Mouse (Mus musculus): ENCODE data around the gene Lgals4. TPM values are rescaled to one million over a fixed set of nuclear protein-coding genes. Genes with fewer than 3 reads are reported as not detected.
A peak's percentile ranks its signal among the peaks of the same experiment; 100 is the strongest.

The Lgals4 gene
- polyA plus RNA-seq, 1 experiment from 2014 or later: 3.4 TPM

DNA sequence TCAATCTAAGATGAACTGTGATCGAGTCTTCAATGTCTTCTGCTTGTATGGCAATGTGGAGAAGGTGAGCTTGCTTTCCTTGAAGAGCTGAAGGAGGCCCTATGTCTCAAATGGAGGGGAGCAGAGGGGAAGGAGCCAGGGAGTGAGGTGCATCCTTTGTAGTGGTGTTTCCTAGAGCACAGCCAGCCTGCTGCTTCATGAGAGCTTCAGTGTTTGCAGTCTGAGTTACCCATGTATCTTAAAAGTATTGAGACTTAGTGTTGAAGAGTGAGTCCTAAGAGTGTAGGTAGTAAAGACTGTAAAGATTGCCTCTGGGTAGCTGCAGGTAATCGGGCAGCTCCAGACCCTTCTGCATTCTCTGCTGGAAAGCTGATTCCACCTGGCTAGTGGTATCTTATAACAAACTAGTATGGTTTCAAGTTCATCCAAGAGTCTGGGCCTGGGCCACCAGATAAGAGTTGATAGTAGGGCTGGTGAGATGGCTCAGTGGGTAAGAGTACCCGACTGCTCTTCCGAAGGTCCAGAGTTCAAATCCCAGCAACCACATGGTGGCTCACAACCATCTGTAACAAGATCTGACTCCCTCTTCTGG, 14.7 kb upstream of the Lgals4 start:
- no peaks in the 10 kb centered on the region for H3K27me3 ChIP-seq (ENCODE audit: control insufficient read depth, insufficient read depth, low read length)
- H3K4me1 ChIP-seq (ENCODE audit: control insufficient read depth, insufficient read depth, low read length): 0 out of 2 replicates have a peak, but pooled peaks cover 8% of the 10 kb centered on the region
- H3K9ac ChIP-seq (replicated peaks; ENCODE audit: low read depth, low read length): no peak overlapping the region
- 87% methylated on average over 4 of the region's 4 CpGs for WGBS
- ATAC-seq (ENCODE audit: low read depth): no peak
- H3K36me3 ChIP-seq (ENCODE audit: control insufficient read depth, insufficient read depth, low read length): peaks cover 83% of the 10 kb centered on the region
- no peak overlapping the region for H3K27ac ChIP-seq (ENCODE audit: low read depth, low read length)
- no peak overlapping the region for H3K4me3 ChIP-seq (ENCODE audit: low read depth, low read length)
- no peak overlapping the region for H3K4me2 ChIP-seq (ENCODE audit: low read depth, low read length)
- H3K9me3 ChIP-seq (ENCODE audit: control insufficient read depth, low read length): no peaks in the 10 kb centered on the region

DNA sequence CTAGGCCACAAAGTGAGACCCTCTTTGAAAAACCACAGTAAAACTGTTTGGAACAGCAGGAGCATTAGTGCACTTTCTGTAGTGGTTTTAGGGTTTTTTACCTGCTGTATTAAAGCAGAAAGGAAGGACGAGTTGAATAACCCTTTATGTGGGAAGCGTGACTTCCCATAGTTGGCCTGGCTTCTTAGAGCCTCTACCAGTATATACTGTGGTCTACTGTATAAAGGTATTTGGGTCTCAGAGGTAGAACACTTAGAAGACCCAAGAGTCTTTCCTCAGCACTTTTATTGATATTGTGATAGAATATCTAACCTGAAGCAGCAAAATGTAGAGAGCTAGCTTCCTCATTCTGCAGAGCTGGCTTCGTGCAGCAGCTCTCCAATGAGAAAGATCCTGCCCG, 14.1 kb upstream of the Lgals4 start:
- no peak overlapping the region for H3K27ac ChIP-seq (ENCODE audit: low read depth, low read length)
- 75% methylated on average over 4 of the region's 4 CpGs for WGBS
- H3K4me3 ChIP-seq (ENCODE audit: low read depth, low read length): no peak overlapping the region
- 0 out of 2 replicates have a peak, but pooled peaks cover 10% of the 10 kb centered on the region for H3K4me1 ChIP-seq (ENCODE audit: control insufficient read depth, insufficient read depth, low read length)
- H3K4me2 ChIP-seq (ENCODE audit: low read depth, low read length): no peak overlapping the region
- no peaks in the 10 kb centered on the region for H3K27me3 ChIP-seq (ENCODE audit: control insufficient read depth, insufficient read depth, low read length)
- no peak for ATAC-seq (ENCODE audit: low read depth)
- no peaks in the 10 kb centered on the region for H3K9me3 ChIP-seq (ENCODE audit: control insufficient read depth, low read length)
- peaks cover 77% of the 10 kb centered on the region for H3K36me3 ChIP-seq (ENCODE audit: control insufficient read depth, insufficient read depth, low read length)
- H3K9ac ChIP-seq (replicated peaks; ENCODE audit: low read depth, low read length): no peak overlapping the region

DNA sequence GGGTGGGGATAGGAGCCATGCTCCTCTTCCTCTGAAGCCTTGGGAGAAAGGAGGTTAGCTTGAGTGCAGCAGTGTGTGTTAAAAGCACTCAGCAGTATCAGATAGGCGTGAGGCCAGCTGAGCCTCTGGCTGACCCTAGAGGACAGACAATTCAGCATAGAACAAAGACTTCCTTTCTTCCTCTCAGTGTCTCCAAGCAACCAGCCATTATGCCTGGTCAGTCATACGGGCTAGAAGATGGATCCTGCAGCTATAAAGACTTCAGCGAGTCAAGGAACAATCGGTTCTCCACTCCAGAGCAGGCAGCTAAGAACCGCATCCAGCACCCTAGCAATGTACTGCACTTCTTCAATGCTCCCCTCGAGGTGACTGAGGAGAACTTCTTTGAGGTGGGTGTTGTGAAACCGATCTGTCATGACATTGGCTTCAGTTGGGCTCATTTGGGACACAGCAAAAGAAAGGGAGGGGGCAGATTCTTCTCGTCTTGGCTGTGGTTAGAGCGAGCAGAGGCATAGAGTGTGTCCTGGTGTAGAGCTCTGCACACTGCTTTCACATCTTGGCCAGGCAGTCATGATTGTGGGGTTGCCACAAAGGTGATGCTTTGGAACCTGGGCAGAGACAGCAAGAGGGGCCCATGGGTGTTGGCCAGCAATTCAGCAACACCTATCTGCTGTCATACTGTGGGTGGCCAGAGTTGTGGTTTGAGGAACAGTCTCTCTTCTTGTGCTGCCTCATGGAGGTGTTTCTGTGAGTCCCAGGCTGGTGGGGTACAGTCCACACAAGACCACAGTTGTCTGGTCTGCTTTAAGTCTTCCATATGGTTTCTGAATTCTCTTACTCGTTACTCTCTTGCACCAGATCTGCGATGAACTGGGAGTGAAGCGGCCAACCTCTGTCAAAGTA, 13.0 kb upstream of the Lgals4 start:
- no peak overlapping the region for H3K4me3 ChIP-seq (ENCODE audit: low read depth, low read length)
- WGBS: 33% methylated on average over 12 of the region's 12 CpGs
- no peaks in the 10 kb centered on the region for H3K9me3 ChIP-seq (ENCODE audit: control insufficient read depth, low read length)
- H3K4me1 ChIP-seq (ENCODE audit: control insufficient read depth, insufficient read depth, low read length): peaks cover 8% of the 10 kb centered on the region; the same call in 1 of the 2 replicates
- H3K27me3 ChIP-seq (ENCODE audit: control insufficient read depth, insufficient read depth, low read length): no peaks in the 10 kb centered on the region
- no peak for ATAC-seq (ENCODE audit: low read depth)
- no peak overlapping the region for H3K9ac ChIP-seq (replicated peaks; ENCODE audit: low read depth, low read length)
- H3K4me2 ChIP-seq (ENCODE audit: low read depth, low read length): no peak overlapping the region
- peak overlapping the region; percentile 52 for H3K27ac ChIP-seq (ENCODE audit: low read depth, low read length)
- peaks cover 67% of the 10 kb centered on the region for H3K36me3 ChIP-seq (ENCODE audit: control insufficient read depth, insufficient read depth, low read length)

DNA sequence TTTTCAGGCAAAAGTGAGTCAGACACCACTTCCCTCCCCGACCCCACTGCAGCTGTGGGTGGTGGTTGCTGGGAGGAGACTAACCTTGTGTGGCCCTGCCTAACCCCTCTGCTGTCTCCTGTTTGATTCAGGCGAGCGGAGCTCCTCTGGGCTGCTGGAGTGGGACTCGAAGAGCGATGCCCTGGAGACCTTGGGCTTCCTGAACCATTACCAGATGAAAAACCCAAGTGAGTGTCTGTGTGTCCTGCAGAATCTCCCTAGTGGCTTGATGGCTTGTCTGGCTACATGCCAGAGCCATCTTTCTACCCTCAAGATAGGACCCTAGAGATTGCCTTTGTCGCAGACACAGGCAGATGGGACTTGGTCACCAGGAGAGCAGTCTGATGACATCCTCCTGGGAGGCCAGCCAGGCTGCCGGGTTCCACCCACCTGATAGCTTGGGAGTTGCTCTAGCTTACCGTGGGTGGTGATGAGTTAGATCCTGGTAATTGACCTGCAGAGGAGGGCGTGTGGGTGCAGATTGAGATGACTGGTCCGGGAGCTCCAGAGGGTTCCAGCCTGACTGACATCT, 12.3 kb upstream of the Lgals4 start:
- ATAC-seq (ENCODE audit: low read depth): no peak
- H3K27ac ChIP-seq (ENCODE audit: low read depth, low read length): peak overlapping the region; percentile 52
- peaks cover 13% of the 10 kb centered on the region; the same call in 1 of the 2 replicates for H3K4me1 ChIP-seq (ENCODE audit: control insufficient read depth, insufficient read depth, low read length)
- H3K9me3 ChIP-seq (ENCODE audit: control insufficient read depth, low read length): no peaks in the 10 kb centered on the region
- WGBS: 52% methylated on average over 10 of the region's 10 CpGs
- peaks cover 59% of the 10 kb centered on the region for H3K36me3 ChIP-seq (ENCODE audit: control insufficient read depth, insufficient read depth, low read length)
- no peaks in the 10 kb centered on the region for H3K27me3 ChIP-seq (ENCODE audit: control insufficient read depth, insufficient read depth, low read length)
- H3K4me2 ChIP-seq (ENCODE audit: low read depth, low read length): no peak overlapping the region
- H3K9ac ChIP-seq (replicated peaks; ENCODE audit: low read depth, low read length): no peak overlapping the region
- no peak overlapping the region for H3K4me3 ChIP-seq (ENCODE audit: low read depth, low read length)

DNA sequence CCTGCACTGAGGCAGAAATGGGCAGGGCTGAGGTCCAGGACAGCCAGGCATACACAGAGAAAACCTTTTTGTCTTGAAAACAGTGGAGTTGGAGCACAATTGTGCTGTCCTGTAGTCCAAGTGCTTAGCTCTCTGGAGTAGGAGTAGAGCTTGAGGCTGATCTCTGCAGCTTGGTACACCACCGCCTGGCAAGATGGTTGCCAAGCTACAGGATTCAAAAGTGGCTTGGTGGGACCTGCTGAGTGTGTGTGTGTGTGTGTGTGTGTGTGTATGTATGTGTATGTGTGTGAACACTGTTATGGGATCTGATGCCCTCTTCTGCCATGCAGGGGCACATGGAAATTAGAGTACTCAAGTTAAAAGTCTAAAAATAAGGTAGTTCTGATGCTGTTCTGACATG, 11.1 kb upstream of the Lgals4 start:
- H3K27me3 ChIP-seq (ENCODE audit: control insufficient read depth, insufficient read depth, low read length): no peaks in the 10 kb centered on the region
- H3K9ac ChIP-seq (replicated peaks; ENCODE audit: low read depth, low read length): no peak overlapping the region
- H3K4me2 ChIP-seq (ENCODE audit: low read depth, low read length): no peak overlapping the region
- peaks cover 13% of the 10 kb centered on the region; the same call in 1 of the 2 replicates for H3K4me1 ChIP-seq (ENCODE audit: control insufficient read depth, insufficient read depth, low read length)
- peak overlapping the region; percentile 34; the same call in 1 of the 2 replicates for H3K27ac ChIP-seq (ENCODE audit: low read depth, low read length)
- H3K4me3 ChIP-seq (ENCODE audit: low read depth, low read length): no peak overlapping the region
- peaks cover 48% of the 10 kb centered on the region for H3K36me3 ChIP-seq (ENCODE audit: control insufficient read depth, insufficient read depth, low read length)
- no peak for ATAC-seq (ENCODE audit: low read depth)
- 76% methylated on average over 1 of the region's 1 CpGs for WGBS
- H3K9me3 ChIP-seq (ENCODE audit: control insufficient read depth, low read length): no peaks in the 10 kb centered on the region

DNA sequence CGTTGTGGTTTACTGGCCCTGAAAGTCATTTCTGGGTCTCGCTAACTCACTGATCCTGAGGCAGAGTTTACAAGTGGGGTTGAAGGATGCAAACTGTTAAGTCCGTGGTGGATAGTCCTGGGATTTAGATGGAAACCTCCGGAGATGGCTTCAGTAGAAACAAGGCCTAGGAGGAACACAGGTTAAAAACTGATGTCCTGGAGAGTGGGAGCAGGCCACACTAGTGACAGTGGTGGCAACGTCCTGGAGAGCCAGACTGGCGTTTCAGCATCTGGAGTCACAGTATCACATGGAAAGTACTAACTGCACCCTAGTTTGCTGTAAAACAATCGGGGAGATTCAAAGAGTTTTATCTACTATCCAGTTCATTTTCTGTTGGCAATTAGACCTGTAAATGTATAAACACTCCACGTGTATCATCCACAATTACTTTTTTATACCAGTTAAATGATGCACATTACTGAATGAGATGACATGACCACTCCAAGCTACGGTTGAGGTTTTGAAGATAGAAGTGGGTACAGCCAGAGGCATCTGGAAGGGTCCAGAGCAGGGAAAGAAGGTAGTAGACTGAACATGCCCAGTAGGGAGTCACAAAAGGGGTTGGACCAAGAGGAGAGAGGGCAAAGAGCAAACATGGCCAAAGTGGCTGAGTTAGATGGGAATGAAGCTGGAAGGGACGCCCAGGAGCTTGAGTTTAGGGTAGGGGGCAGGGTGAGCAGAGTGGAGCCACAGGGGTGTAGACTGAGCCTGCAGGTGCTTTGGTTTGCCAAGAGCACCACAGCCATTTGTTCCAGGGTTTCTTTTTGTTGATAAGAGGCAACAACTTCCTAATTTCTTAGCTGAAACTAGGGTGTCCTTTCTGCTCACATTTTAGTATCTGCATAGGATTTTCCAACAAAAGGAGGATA, 10.4 kb upstream of the Lgals4 start:
- no peak overlapping the region for H3K4me3 ChIP-seq (ENCODE audit: low read depth, low read length)
- WGBS: 62% methylated on average over 10 of the region's 10 CpGs
- H3K4me1 ChIP-seq (ENCODE audit: control insufficient read depth, insufficient read depth, low read length): peaks cover 13% of the 10 kb centered on the region; the same call in 1 of the 2 replicates
- H3K9ac ChIP-seq (replicated peaks; ENCODE audit: low read depth, low read length): no peak overlapping the region
- no peak overlapping the region for H3K27ac ChIP-seq (ENCODE audit: low read depth, low read length)
- ATAC-seq (ENCODE audit: low read depth): no peak
- no peak overlapping the region for H3K4me2 ChIP-seq (ENCODE audit: low read depth, low read length)
- H3K27me3 ChIP-seq (ENCODE audit: control insufficient read depth, insufficient read depth, low read length): no peaks in the 10 kb centered on the region
- no peaks in the 10 kb centered on the region for H3K9me3 ChIP-seq (ENCODE audit: control insufficient read depth, low read length)
- H3K36me3 ChIP-seq (ENCODE audit: control insufficient read depth, insufficient read depth, low read length): peaks cover 42% of the 10 kb centered on the region

DNA sequence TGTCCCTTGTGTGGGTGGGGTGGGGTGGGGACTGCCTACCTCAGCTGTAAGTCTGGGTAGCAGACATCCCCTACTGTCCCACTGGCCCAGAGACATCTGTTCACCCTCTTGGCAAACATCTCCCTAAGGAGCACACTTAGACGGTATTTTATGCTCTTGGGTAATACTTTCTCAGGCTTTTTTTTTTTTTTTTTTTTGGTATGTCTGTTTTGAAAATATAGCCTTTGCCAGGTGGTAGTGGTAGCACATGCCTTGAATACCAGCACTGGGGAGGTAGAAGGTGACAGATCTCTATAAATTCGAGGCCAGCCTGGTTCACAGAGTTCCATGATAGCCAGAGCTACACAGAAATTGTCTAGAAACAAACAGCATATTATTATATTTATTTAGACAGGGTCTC, 9.7 kb upstream of the Lgals4 start:
- Histone ChIP-seq H3K9me3 (ENCODE audit: control insufficient read depth, low read length) (no peaks in the 10 kb centered on the region), H3K4me1 (ENCODE audit: control insufficient read depth, insufficient read depth, low read length) (peaks cover 13% of the 10 kb centered on the region; the same call in 1 of the 2 replicates), H3K9ac (replicated peaks; ENCODE audit: low read depth, low read length) (no peak overlapping the region), H3K27ac (ENCODE audit: low read depth, low read length) (no peak overlapping the region), H3K4me3 (ENCODE audit: low read depth, low read length) (no peak overlapping the region), H3K36me3 (ENCODE audit: control insufficient read depth, insufficient read depth, low read length) (peaks cover 36% of the 10 kb centered on the region), H3K27me3 (ENCODE audit: control insufficient read depth, insufficient read depth, low read length) (no peaks in the 10 kb centered on the region), H3K4me2 (ENCODE audit: low read depth, low read length) (no peak overlapping the region)
- WGBS: 44% methylated on average over 2 of the region's 2 CpGs
- ATAC-seq (ENCODE audit: low read depth): no peak

DNA sequence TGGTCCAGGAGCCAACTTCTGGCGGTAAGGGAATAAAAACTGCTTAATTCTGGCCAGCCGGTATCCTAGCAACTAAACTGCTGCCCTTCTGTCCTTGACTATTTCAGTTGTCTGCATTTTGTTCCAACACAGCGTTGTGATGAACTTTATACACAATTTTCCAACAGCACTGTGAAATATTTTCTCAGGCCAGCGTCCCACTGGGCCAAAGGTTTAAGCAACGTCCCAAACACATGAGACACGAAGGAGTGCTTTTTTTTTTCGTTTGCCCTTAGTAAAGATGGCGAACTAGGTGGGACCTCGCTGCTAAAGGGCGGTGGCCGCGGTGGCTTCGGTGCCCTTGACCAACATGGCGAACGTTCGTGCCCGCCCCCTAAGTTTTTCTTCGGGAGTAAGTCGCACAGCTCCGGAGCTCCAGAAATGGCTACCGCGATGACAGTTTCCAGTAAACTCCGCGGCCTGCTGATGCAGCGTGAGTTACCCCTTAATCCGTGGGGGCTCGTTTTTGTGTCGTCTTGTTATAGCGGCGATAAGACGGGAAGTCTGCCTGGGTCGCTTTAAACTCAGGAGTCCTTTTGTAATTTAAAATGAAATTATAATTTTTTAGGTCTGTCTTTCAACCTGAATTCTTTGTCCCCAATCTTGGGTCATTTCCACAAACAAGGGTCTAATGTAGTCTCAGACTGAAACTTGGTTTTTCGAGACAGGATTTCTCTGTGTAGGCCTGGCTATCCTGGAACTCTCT, 8.5 kb upstream of the Lgals4 start, which contains the start of gene Ech1:
TSS of gene Ech1 (plus strand) at position 277 of the 745 bp plus-strand sequence.
- peak within 1 kb of the TSS; percentile 66 for H3K4me2 ChIP-seq (ENCODE audit: low read depth, low read length)
- H3K36me3 ChIP-seq (ENCODE audit: control insufficient read depth, insufficient read depth, low read length): peaks cover 26% of the 10 kb centered on the region
- peak; percentile 81 for ATAC-seq (ENCODE audit: low read depth)
- peak within 1 kb of the TSS; percentile 54 for H3K9ac ChIP-seq (replicated peaks; ENCODE audit: low read depth, low read length)
- WGBS: 3% methylated on average over 33 of the region's 33 CpGs
- H3K9me3 ChIP-seq (ENCODE audit: control insufficient read depth, low read length): no peaks in the 10 kb centered on the region
- peak within 1 kb of the TSS; percentile 46 for H3K4me3 ChIP-seq (ENCODE audit: low read depth, low read length)
- H3K27ac ChIP-seq (ENCODE audit: low read depth, low read length): peak within 1 kb of the TSS; percentile 74
- peaks cover 13% of the 10 kb centered on the region; the same call in 1 of the 2 replicates for H3K4me1 ChIP-seq (ENCODE audit: control insufficient read depth, insufficient read depth, low read length)
- no peaks in the 10 kb centered on the region for H3K27me3 ChIP-seq (ENCODE audit: control insufficient read depth, insufficient read depth, low read length)
